Mouse (Mus musculus) heart, adult 11 months (tissue): ENCODE measurements at regions not wholly inside any gene's neighbourhood (a gene's known extent, or its start where the extent isn't known, plus 50 kb on each side); places are given as distances from the start of the nearest gene placed in this dataset.

Experiments used
- DNase-seq: peaks from one replicate; pipeline ENCODE4 v3.0.0; 2022

- peak; percentile 59 for DNase-seq
Measured at GRCm38 (mm10) chr1:109081337-109081736, 900.9 kb upstream of the Cdh7 start.

DNA sequence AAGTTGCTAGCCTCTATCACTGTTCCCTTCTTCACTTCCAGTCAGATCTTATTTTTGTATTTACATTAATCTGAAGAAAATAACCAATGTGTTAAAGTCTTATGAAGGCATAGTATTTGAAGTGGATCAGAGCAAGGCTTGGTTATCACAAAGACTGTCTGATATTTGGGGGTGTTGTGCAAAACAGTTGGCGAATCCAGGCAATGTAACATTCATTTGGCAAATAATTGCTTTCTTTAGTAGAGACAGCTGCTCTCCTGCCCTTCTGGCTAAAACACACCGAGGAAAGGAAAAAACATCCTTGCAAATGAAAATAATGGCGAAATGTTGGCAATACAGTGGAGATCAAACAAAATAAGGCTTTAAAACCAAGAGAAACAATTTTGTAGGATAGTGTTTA is 896.1 kb upstream of the Cdh7 start:
- DNase-seq, result no peak

- no peak for DNase-seq
Measured at GRCm38 (mm10) chr1:109105073-109105472, 877.2 kb upstream of the Cdh7 start.
